Mouse (Mus musculus) testis, postnatal 14 days (tissue): Measurements from ENCODE around the gene Uso1.

ENCODE experiments used
- DNase-seq: peaks from one replicate; pipeline ENCODE4 v3.0.0; 2021; ENCODE audit warnings: low spot score

The Uso1 gene

DNA sequence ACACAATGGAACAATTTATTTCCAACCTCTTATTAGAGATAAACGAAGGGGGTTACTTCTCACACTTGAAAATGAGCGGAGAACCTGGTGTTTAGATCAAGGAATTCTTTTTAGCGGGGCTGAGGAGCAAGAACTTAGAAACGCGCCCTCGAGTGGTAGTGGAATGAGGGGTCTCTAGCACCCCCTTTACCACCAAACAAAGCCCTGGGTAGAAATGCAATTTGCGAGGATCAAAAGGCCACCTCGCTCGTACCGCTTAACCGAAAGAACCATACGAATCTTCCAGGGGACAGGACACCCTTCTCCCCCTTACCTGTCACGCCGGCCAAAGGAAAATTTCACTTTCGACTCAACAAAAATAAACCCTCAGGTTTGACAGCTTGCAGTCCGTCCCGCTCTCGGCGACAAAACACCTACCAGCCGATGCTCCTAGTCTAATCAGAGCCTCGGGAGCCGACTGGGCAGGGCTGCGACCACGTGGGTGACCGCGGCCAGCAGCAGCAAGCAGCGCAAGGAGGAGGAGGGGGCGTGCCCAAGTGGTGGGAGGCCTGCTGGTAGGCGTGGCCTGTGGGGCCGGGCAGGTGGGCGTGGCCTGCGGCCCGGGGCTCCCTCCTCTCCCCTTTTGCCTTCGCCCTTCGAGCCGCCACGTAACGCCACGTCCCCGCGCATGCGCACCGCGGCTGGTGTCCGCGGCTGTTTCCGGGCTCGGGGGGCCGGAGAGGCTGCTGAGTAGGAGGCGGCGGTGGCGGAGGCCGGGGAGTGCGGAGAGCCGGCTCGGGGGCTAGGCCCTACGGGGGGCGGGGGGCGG is at the start of gene Uso1:
TSS of gene Uso1 (plus strand) at position 700 of the 808 bp plus-strand sequence.
- DNase-seq = peak; percentile 99

DNA sequence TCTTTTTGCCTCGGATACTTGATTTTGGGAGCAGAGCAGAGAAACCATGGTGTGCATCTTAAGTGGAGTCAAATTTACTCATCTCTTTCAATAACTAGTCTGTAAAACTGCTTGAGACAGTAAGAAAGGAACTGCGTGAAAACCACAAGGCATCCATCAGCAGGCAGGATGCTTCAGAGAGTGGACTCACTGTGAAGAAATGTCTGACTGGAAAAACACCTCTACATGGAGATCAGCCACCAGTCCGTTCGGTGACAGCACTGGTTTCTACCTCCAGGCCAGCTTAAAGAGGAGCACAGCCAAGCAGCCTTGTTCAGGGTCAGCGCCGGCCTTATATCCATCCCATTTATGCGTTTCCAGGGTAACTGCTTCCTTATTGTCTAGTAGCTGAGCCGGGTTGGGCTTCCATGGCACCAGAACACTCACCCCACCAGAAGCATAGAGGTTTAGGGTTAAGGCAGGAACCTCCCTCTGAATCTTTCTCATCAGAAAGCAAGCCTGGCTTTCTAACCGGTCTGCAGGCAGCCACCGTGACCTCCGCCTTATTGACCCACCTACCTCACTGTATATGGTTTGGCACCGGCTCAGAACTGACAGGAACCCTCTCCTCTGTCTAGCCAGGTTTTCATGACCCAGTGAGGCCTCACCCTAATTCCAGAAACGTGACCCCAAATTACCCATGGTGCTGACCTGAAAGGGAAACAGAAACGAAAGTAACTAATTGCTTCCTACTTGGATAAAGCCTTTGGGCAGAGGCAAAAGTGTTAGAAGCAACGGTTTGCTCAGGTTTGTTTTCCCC is 44.3 kb upstream of the Uso1 start:
- DNase-seq = no peak

DNA sequence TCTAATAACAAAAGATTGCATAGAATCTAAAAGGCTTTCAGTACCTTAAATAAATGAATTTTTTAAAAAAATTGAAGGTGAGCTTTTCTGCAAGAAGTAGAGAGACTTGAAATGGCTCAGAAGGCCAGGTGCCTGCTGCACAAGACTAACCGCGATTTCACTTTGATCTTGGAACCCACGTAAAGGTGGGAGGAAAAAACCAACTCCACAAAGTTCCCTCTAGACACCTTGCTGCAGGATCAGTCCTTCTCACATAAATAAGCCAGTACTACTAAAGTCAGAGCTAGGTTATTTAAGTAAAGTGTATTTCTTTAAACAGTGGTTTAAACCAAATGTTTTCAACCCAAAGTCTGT is 43.7 kb upstream of the Uso1 start:
- no peak for DNase-seq

DNA sequence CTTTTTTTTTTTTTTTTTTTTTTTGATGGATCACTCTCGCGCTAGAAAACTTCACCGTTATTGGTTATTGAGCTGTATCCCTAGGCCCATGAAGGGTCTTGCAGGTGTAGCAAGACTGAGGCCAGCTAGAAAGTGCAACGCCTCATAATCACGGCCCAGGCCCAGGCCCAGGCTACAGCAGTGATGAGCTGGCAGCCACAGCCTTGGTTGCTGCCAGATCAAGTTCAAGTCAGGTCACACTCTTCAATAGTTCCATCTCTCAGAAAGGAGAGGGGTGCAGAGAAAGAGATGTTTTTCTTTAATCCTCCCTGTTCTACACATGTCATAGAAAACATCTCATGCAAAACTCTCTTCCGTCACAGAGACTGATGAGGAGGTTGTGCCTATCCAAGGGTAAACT is 41.0 kb upstream of the Uso1 start:
- DNase-seq = no peak

DNA sequence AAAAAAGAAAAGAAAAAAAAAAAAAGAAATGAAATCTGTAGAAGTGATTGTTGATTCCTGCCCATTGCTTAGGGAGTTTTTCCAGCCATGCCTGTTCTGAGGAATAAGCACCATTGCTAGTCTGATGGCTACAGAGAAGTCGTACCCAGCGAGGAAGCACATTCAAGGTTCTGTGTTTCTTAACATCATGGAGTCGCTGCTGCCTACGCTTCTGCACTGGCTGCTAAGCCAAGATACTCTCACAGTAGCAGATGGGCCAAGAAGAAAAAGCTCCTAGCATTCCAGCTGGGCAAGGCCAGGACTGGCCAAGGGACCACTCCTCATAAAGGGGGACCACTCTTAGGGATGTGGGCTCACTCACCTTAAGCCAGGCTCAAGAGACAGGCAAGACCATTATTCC is 40.0 kb upstream of the Uso1 start:
- no peak for DNase-seq

DNA sequence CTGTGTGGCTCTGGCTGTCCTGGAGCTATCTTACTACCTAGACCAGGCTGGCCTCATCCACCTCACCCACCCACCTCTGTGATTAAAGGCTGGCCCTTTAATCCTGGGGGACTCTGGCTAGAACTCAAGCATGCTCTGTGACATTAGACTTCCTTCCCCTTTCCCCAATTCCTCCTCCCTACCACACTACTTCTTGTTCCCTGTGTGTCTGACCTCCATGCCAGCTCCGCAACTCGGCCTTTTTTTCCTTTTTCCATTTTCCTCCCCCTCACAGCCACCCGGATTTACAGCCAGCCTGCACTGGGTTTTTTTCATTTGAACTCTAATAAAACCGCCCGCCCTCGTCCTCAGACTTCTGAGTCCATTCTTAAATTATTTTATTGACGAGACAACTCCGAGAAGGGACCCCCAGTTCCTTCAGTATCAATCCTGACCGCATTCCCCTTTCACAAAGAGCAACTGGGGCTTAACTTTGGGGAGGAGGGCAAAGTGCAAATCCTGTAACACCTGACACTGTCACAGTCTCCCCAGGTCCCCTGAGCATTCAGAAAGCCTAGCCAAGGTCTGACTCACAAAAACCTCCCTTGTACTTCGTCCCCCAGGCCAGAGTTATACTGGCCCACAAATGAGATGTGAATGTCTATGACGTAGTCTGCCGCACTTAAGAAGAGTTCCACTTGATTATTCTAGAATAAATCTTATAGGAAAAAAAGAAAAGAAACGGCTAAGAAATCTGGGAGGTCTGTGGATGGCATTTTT is 39.2 kb upstream of the Uso1 start:
- DNase-seq = no peak

DNA sequence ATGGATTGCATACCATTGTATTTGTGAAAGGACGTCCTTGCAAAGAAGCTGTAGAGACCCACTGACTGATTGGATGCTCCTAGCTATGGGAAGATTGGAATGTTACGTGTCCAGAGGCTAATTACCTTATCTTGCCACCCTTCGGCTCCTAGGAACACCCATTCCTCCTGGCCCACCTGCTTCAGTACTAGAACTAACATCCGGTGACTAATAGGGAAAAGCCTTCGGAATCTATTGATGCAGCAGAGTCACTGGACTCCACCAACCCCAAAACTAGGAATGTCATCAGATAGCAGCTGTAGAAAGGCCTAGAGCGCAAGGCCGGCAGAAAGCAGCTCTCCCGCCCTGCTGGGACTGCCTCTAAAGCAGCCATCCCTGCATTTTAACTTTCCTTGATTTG is 36.1 kb upstream of the Uso1 start:
- no peak for DNase-seq

DNA sequence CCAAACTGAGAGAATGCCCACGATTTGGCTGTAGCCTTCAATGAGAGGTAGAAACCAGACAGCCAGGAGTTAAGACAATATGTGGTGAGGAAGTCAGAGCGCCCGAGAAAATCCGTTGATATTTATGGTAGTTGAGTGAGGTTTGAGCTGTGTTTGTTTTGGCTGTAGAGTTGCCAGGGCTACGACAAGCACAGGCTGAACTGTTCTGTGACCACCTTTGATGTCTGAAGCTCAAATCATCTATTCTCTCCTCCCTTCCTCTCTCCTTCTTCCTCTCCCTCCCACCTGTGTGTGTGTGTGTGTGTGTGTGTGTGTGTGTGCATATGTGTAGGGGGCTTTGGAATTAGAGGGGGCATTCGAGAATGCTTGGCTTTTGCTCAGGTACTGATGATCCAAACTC is 34.7 kb upstream of the Uso1 start:
- DNase-seq = no peak

DNA sequence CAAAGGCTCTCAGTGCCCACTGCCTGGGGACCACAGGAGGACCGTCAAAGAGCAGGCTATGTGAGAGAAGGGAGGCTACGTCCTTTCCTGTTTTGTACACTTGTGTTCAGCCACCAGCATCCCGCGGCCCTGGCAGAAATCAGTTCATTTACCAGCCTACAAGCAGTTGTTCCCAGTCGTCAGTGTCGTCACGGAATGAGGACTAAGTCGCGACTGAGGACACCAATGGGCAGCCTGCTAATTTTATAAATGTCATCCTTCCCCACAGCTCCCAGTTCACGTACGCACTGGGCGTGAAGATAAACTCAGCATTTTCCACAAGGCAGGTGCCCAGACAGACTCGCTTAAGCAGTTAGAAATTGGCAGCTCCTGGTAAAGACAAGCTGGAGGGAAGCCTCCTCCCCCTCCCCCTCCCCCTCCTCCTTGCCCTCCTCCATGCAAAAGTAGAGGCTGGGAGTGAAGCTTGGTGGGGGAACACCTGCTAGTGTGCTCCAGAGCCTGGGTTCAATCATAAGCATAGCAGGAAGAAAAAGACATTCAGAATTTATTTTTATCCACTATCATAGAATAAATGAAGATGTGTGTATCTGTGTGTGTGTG is 33.8 kb upstream of the Uso1 start:
- DNase-seq = no peak

DNA sequence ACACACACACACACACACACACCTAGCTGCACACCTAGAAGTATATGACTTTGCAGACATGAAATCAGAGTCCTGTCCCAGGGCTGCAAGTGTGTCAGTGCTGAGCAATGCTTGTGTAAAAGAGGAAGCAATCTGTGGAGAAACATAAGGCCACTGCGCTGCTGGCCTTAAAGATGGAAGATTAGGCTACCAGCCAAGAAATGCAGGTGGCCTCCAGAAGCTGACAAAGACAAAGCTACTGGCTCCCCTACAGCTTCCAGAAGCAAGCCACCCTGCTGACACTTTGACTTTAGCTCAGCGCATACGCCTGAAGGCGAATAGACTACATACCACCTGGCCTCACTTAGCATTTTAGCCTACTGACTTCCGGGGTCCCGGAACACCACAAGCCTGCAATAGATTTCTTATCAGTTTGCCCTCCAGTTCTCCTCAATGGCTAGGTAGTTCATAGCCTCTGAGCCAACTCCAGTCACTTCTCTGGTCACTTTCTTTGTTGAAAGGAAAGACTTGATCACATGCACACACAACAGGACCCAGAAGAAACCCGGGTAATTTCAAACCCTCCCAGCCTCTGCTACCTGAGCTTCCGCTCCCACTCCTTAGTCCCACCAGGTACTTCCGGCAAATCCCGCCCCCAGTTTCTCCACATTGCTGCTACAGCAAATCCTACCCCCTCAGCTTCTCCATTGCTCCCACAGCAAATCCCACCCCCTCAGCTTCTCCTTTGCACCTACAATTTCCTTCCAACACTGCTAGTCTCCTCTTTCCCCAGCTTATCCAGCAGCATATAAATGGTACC is 31.2 kb upstream of the Uso1 start:
- no peak for DNase-seq

DNA sequence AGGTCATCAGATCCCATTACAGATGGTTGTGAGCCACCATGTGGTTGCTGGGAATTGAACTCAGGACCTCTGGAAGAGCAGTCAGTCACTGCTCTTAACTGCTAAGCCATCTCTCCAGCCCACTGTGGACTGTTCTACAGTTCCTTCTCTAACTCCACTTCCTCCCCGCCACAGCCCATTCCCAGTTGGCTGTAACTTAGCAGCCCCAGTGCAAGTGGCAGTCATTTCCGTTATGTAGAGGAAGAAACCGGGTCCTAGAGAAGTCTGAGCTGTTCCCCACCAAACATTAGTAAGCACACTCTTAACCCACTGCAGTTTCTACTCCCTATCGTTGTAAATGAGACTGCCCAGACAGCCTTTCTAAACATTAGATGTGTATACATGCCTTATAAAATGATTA is 30.5 kb upstream of the Uso1 start:
- DNase-seq = no peak

DNA sequence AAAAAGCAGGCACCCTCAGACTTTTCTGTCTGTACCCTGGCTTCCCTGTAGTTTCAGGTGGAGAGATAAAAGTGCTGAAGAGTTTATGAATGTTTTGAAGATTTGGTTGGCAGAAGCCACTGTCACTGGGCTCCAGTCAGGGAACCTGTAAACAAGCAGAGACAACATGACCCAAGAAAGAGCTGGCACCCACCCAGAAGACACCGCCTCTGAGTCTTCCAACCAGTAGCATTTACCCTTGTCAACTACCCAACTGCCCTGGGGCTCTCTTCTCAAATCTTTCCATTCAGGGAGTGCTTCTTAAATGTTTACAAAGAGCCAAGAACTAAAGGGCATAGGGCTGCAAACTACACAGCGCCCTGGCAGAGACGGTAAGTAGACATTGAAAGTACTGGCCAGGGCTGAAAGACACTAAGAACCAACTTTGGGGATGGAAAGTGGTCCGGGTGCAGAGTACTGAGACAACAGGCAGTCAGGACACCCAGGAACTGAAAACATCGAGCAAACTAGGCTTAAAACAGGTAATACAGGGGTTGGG is 26.9 kb upstream of the Uso1 start:
- DNase-seq = no peak

DNA sequence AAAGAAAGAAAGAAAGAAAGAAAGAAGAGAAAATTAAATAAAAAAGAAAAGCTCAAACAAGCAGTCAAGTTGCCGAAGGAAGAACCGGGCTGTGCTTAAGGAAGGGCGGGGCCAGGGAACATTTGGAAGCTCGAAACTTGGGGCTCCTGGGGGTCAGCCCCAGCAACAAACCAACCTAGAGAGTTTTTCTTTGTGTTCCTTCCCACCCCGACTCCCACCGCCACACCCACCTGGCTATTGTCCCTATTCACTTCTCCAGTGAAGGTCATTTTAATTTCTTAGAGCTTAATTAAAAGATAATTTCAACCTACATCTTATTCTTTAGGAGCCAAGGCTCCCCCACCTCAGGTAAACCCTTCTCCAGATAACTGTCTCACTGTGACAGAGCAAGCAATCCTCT is 25.6 kb upstream of the Uso1 start:
- no peak for DNase-seq

DNA sequence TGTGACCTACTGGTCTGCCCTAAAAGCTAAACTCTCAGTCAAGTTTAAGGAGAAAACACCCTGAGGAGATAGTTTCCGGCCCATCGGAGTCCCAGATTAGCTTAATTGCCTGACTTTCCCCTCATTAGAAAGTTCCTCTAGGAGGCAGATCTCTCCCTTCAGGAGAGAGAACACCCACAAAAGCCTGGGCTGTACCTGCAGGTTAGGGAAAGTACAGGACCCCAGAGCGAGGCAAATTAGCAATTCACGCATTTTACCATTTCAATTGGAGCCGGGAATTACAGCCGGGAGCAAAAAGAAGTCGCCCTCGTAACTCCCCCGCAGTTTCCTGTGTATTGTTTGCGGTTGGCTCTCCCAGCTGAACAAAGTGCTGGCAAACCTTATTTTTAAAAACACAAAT is 25.2 kb upstream of the Uso1 start:
- DNase-seq = no peak

DNA sequence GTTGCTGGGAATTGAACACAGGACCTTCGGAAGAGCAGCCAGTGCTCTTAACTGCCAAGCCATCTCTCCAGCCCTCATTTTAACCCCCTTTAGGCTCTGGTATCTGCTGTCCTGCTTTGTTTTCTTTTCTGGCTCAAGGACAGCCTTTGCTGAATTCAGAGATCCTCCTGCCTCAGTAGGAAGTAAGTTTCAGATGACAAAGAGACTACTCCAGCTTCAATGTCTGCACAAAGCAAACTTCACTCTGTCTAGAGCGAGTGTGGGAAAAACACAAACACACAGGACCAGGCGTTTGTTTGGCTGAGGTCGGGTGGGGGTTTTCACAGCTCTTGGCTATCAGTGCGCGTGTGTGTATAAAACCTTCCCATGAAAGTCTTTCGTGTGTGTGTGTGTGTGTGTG is 24.3 kb upstream of the Uso1 start:
- no peak for DNase-seq

DNA sequence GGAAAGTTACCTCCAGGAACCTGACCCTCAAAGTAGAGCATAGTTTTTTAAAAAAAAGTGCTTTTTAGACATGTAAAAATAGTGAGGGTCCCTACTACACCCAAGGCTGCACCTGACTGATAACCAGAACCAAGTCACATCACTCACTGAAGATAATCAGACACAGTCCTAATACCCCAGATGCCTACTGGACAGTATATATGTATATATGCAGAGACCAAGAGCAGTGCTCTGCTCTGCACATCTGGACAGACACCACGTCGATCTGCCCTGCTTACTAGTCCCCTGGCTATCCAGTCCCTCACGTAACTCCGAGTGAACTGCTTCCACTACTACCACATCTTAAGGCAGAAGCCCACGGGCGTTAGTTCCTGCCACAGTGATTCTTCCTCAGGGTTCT is 23.5 kb upstream of the Uso1 start:
- no peak for DNase-seq

DNA sequence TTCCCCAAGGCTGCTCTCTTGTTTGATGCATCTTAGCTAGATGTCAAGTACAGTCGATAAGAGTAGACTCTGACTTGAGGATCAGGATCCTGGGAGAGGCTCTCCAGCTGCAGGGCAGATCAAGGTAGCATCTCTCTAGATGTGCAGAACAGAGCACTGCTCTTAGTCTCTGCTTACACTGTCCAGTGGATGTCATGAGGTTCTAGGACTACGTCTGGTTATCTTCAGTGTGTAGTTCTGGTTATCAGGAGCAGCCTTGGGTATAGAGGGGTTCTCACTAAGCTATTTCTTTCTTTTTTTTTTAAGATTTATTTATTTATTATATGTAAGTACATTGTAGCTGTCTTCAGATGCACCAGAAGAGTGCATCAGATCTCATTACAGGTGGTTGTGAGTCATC is 22.8 kb upstream of the Uso1 start:
- no peak for DNase-seq

DNA sequence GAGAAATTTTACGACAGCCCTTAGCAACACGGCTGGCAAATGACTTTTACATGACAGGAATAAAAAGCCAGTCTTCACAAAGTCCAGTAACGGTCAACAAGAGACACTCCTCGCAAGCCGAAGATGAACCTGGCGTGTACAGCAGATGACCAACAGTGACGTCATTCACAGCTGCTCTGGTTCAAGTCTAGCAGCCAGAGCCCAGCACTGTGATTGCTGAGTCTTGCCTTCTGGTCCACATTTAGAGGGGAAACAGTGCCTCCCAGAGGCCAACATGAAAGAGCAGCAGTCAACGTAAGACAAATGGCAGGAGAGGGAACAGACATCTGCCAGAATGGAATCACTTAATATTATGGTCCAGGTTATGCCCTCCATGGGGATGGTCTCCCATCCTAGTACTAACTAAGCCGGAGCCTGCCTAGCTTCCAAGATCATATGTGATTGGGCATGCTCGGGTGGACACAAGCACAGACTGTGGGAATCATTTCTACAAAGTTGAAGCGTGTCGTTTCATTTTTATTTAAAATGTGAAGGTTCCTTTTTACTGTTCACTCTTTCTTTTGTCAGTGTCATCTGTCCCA is 19.8 kb upstream of the Uso1 start:
- no peak for DNase-seq

DNA sequence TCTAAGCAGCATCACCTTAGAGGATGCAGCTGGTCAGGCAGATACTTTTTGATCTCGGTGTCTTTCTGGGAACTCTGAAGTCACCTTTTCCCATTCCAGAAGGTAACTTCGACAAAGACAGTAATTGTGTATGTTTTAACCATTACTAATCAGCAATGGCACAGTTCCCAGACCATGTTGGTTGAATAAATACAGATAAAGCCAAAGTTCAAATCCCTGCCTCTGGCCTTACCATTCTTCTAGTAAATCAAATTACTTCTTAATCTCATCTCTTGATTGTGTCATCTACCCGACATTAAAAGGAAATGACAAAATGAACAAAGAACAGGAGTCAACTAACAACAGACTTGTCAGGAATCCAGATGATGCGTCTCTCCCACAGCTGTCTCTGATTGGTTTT is 16.1 kb upstream of the Uso1 start:
- DNase-seq = no peak

DNA sequence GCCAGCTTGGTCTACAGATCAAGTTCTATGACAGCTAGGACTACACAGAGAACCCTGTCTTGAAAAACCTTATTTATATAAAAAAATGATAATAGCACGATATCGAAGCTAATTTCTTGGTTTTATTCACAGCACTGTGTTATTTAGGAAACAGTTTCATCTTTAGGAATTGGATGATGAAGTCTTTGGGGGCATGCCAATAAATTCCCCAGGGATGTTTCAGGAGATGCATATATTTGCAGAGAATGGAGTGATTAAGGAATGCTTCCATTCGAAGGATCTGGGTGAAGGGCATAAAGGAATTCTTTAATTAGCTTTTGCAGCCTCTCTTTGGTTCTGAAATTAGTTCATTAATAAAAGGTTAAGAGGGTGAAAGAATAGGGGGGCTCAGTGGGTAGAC is 12.3 kb upstream of the Uso1 start:
- DNase-seq = no peak

DNA sequence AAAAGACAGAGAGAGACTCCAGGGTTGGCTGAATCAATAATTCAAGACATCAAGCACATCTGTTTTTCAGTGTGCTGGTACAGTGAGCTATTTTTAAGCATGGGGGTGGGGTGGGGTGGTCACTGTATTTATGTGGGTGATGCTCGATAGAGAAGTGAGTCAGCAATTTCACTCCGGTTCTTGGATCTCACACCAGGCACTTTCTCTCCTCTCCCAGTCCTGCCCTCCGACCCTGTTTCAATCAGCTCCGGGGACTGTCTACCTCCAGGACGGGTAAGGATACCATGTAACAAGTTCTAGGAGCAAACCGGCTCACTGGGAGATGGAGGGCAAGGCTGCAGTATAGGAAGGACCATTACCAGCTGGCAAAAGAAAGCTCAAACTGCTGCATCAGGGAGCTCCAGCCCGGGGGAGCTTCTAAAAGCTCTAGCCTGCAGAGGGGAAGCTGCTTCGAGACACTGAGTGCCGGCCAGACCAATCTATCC is 10.6 kb upstream of the Uso1 start:
- DNase-seq = peak; percentile 86
